Mouse (Mus musculus): ENCODE results near the gene Mea1. TPM values are rescaled to one million over a fixed set of nuclear protein-coding genes. Genes with fewer than 3 reads are reported as not detected.

The Mea1 gene
- polyA plus RNA-seq, 1 experiment: 55.7 TPM

GRCm38 (mm10) chr17:46724477-46725084, 46.0 kb downstream of the Mea1 start:
- no peak for DNase-seq
- Histone ChIP-seq H3K4me3 (ENCODE audit: control insufficient read depth, insufficient read depth, low read length) (no peak overlapping the region), H3K4me1 (replicated peaks; ENCODE audit: control insufficient read depth, insufficient read depth, low read length) (peaks cover 9% of the 10 kb centered on the region; the same call in 1 of the 2 replicates), H3K36me3 (ENCODE audit: control insufficient read depth, insufficient read depth, low read length) (peaks cover 5% of the 10 kb centered on the region; the same call in 1 of the 2 replicates), H3K27me3 (ENCODE audit: control insufficient read depth, insufficient read depth, low read length) (no peaks in the 10 kb centered on the region), H3K27ac (ENCODE audit: control insufficient read depth, insufficient read depth, low read length) (no peak overlapping the region)
- WGBS: 89% methylated on average over 20 of the region's 20 CpGs
- TF ChIP-seq POLR2A (IDR thresholded peaks at IDR 0.05; ENCODE audit: control insufficient read depth, extremely low read depth, insufficient read depth, low read length, poor library complexity): no peak
- no peak for TF ChIP-seq CTCF (IDR thresholded peaks at IDR 0.05; ENCODE audit: borderline replicate concordance, control insufficient read depth, extremely low read depth, insufficient read depth, low read length, poor library complexity)

- WGBS: 85% methylated on average over 9 of the region's 9 CpGs
- TF ChIP-seq POLR2A (IDR thresholded peaks at IDR 0.05; ENCODE audit: control insufficient read depth, extremely low read depth, insufficient read depth, low read length, poor library complexity) (no peak), CTCF (IDR thresholded peaks at IDR 0.05; ENCODE audit: borderline replicate concordance, control insufficient read depth, extremely low read depth, insufficient read depth, low read length, poor library complexity) (no peak; the same call in 1 of the 2 replicates)
- no peak overlapping the region for H3K27ac ChIP-seq (ENCODE audit: control insufficient read depth, insufficient read depth, low read length)
- H3K4me1 ChIP-seq (replicated peaks; ENCODE audit: control insufficient read depth, insufficient read depth, low read length): peaks cover 9% of the 10 kb centered on the region; the same call in 1 of the 2 replicates
- H3K36me3 ChIP-seq (ENCODE audit: control insufficient read depth, insufficient read depth, low read length): peaks cover 5% of the 10 kb centered on the region; the same call in 1 of the 2 replicates
- no peak overlapping the region for H3K4me3 ChIP-seq (ENCODE audit: control insufficient read depth, insufficient read depth, low read length)
- no peaks in the 10 kb centered on the region for H3K27me3 ChIP-seq (ENCODE audit: control insufficient read depth, insufficient read depth, low read length)
- DNase-seq: peak; percentile 41
Observed at GRCm38 (mm10) chr17:46725273-46725672, 46.7 kb downstream of the Mea1 start.

GRCm38 (mm10) chr17:46725731-46726645, 47.4 kb downstream of the Mea1 start:
- no peak overlapping the region for H3K4me3 ChIP-seq (ENCODE audit: control insufficient read depth, insufficient read depth, low read length)
- 96% methylated on average over 26 of the region's 26 CpGs for WGBS
- no peak overlapping the region for H3K27ac ChIP-seq (ENCODE audit: control insufficient read depth, insufficient read depth, low read length)
- no peak for DNase-seq
- H3K36me3 ChIP-seq (ENCODE audit: control insufficient read depth, insufficient read depth, low read length): peaks cover 5% of the 10 kb centered on the region; the same call in 1 of the 2 replicates
- peaks cover 9% of the 10 kb centered on the region; the same call in 1 of the 2 replicates for H3K4me1 ChIP-seq (replicated peaks; ENCODE audit: control insufficient read depth, insufficient read depth, low read length)
- no peaks in the 10 kb centered on the region for H3K27me3 ChIP-seq (ENCODE audit: control insufficient read depth, insufficient read depth, low read length)
- TF ChIP-seq POLR2A (IDR thresholded peaks at IDR 0.05; ENCODE audit: control insufficient read depth, extremely low read depth, insufficient read depth, low read length, poor library complexity) (no peak), CTCF (IDR thresholded peaks at IDR 0.05; ENCODE audit: borderline replicate concordance, control insufficient read depth, extremely low read depth, insufficient read depth, low read length, poor library complexity) (no peak)

DNA sequence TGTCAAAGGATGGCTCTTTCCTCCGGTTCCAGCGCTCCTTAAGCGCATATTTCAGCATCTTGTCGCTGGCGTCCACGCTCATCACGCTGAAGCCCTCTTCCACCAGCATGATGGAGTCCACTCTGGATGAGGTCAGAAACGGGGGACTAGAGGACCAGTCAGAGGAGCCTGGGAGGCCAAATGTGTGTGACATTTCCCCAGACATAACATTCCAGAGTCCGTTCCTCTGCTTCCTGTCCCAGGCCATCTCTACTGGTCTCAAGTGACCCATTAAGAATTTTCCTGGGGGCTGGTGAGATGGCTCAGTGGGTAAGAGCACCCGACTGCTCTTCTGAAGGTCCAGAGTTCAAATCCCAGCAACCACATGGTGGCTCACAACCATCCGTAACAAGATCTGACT, 48.7 kb downstream of the Mea1 start:
- H3K36me3 ChIP-seq (ENCODE audit: control insufficient read depth, insufficient read depth, low read length): no peaks in the 10 kb centered on the region
- WGBS: 97% methylated on average over 11 of the region's 11 CpGs
- DNase-seq: no peak
- H3K27ac ChIP-seq (ENCODE audit: control insufficient read depth, insufficient read depth, low read length): no peak overlapping the region
- H3K27me3 ChIP-seq (ENCODE audit: control insufficient read depth, insufficient read depth, low read length): no peaks in the 10 kb centered on the region
- TF ChIP-seq POLR2A (IDR thresholded peaks at IDR 0.05; ENCODE audit: control insufficient read depth, extremely low read depth, insufficient read depth, low read length, poor library complexity) (no peak), CTCF (IDR thresholded peaks at IDR 0.05; ENCODE audit: borderline replicate concordance, control insufficient read depth, extremely low read depth, insufficient read depth, low read length, poor library complexity) (no peak)
- H3K4me3 ChIP-seq (ENCODE audit: control insufficient read depth, insufficient read depth, low read length): no peak overlapping the region
- peaks cover 7% of the 10 kb centered on the region; the same call in 1 of the 2 replicates for H3K4me1 ChIP-seq (replicated peaks; ENCODE audit: control insufficient read depth, insufficient read depth, low read length)

- no peak for TF ChIP-seq POLR2A (IDR thresholded peaks at IDR 0.05; ENCODE audit: control insufficient read depth, extremely low read depth, insufficient read depth, low read length, poor library complexity)
- no peak for TF ChIP-seq CTCF (IDR thresholded peaks at IDR 0.05; ENCODE audit: borderline replicate concordance, control insufficient read depth, extremely low read depth, insufficient read depth, low read length, poor library complexity)
- Histone ChIP-seq H3K27me3 (ENCODE audit: control insufficient read depth, insufficient read depth, low read length) (no peaks in the 10 kb centered on the region), H3K4me3 (ENCODE audit: control insufficient read depth, insufficient read depth, low read length) (no peak overlapping the region), H3K36me3 (ENCODE audit: control insufficient read depth, insufficient read depth, low read length) (no peaks in the 10 kb centered on the region), H3K27ac (ENCODE audit: control insufficient read depth, insufficient read depth, low read length) (no peak overlapping the region), H3K4me1 (replicated peaks; ENCODE audit: control insufficient read depth, insufficient read depth, low read length) (peaks cover 2% of the 10 kb centered on the region; the same call in 1 of the 2 replicates)
- peak; percentile 28 for DNase-seq
- WGBS: 61% methylated on average over 6 of the region's 6 CpGs
Observed at GRCm38 (mm10) chr17:46728021-46728420, 49.4 kb downstream of the Mea1 start.

GRCm38 (mm10) chr17:46728496-46728895, 49.9 kb downstream of the Mea1 start:
- Histone ChIP-seq H3K4me3 (ENCODE audit: control insufficient read depth, insufficient read depth, low read length) (no peak overlapping the region), H3K27me3 (ENCODE audit: control insufficient read depth, insufficient read depth, low read length) (no peaks in the 10 kb centered on the region), H3K36me3 (ENCODE audit: control insufficient read depth, insufficient read depth, low read length) (no peaks in the 10 kb centered on the region), H3K4me1 (replicated peaks; ENCODE audit: control insufficient read depth, insufficient read depth, low read length) (no peaks in the 10 kb centered on the region), H3K27ac (ENCODE audit: control insufficient read depth, insufficient read depth, low read length) (no peak overlapping the region)
- DNase-seq: no peak
- 85% methylated on average over 11 of the region's 11 CpGs for WGBS
- TF ChIP-seq POLR2A (IDR thresholded peaks at IDR 0.05; ENCODE audit: control insufficient read depth, extremely low read depth, insufficient read depth, low read length, poor library complexity) (no peak), CTCF (IDR thresholded peaks at IDR 0.05; ENCODE audit: borderline replicate concordance, control insufficient read depth, extremely low read depth, insufficient read depth, low read length, poor library complexity) (no peak)
